Mouse (Mus musculus): ENCODE results near the gene Pum1. TPM values are rescaled to one million over a fixed set of nuclear protein-coding genes. Genes with fewer than 3 reads are reported as not detected.
A peak's percentile ranks its signal among the peaks of the same experiment; 100 is the strongest.

Gene Pum1
- total RNA-seq, 1 experiment from 2014 or later: 84.8 TPM

- no peak for DNase-seq
These were observed 128.8 kb downstream of the Pum1 start for GRCm38 (mm10) chr4:130791811-130792375.

- DNase-seq: peak; percentile 72
These were observed 129.5 kb downstream of the Pum1 start, which contains the start of gene Sdc3 for GRCm38 (mm10) chr4:130792376-130793179. TSS of gene Sdc3 (plus strand) at chr4:130792537.

- DNase-seq: no peak
These were observed 130.0 kb downstream of the Pum1 start for GRCm38 (mm10) chr4:130793180-130793501.

- no peak for DNase-seq
These were observed 131.7 kb downstream of the Pum1 start for GRCm38 (mm10) chr4:130794771-130795170.

- no peak for DNase-seq
These were observed 132.8 kb downstream of the Pum1 start for GRCm38 (mm10) chr4:130795970-130796369.

- DNase-seq: peak; percentile 83
These were observed 134.3 kb downstream of the Pum1 start for GRCm38 (mm10) chr4:130797201-130798051.

GRCm38 (mm10) chr4:130798416-130798815 is 135.3 kb downstream of the Pum1 start:
- no peak for DNase-seq

GRCm38 (mm10) chr4:130799118-130799517 is 136.0 kb downstream of the Pum1 start:
- DNase-seq: peak; percentile 73

- DNase-seq: no peak
These were observed 136.5 kb downstream of the Pum1 start for GRCm38 (mm10) chr4:130799582-130799981.

GRCm38 (mm10) chr4:130800147-130800546 is 137.0 kb downstream of the Pum1 start:
- no peak for DNase-seq

- DNase-seq: peak; percentile 73
These were observed 138.1 kb downstream of the Pum1 start for GRCm38 (mm10) chr4:130801198-130801597.

- DNase-seq: no peak
These were observed 138.7 kb downstream of the Pum1 start for GRCm38 (mm10) chr4:130801624-130802329.

GRCm38 (mm10) chr4:130803591-130803990 is 140.5 kb downstream of the Pum1 start:
- no peak for DNase-seq

GRCm38 (mm10) chr4:130804292-130804691 is 141.2 kb downstream of the Pum1 start:
- no peak for DNase-seq

- peak; percentile 71 for DNase-seq
These were observed 141.7 kb downstream of the Pum1 start for GRCm38 (mm10) chr4:130804771-130805361.

- no peak for DNase-seq
These were observed 142.6 kb downstream of the Pum1 start for GRCm38 (mm10) chr4:130805746-130806145.

GRCm38 (mm10) chr4:130806746-130807145 is 143.6 kb downstream of the Pum1 start:
- no peak for DNase-seq

GRCm38 (mm10) chr4:130809784-130810183 is 146.7 kb downstream of the Pum1 start:
- DNase-seq: no peak

- no peak for DNase-seq
These were observed 147.7 kb downstream of the Pum1 start for GRCm38 (mm10) chr4:130810845-130811244.

- no peak for DNase-seq
These were observed 148.3 kb downstream of the Pum1 start for GRCm38 (mm10) chr4:130811385-130811784.

GRCm38 (mm10) chr4:130813958-130814357 is 150.8 kb downstream of the Pum1 start:
- DNase-seq: no peak

Measured in adrenal gland, postnatal 14 days (tissue).